Mouse (Mus musculus) right cerebral cortex, postnatal 4 days (tissue): ENCODE results near the gene Slc16a6.

ENCODE experiments used
- DNase-seq: peaks from one replicate; pipeline ENCODE4 v3.0.0-alpha.2; 2022

Slc16a6 gene

GRCm38 (mm10) chr11:109485398-109486045 is 12.1 kb upstream of the Slc16a6 start:
- DNase-seq: peak; percentile 22

- no peak for DNase-seq
These were observed 7.0 kb upstream of the Slc16a6 start for GRCm38 (mm10) chr11:109480440-109480839.

GRCm38 (mm10) chr11:109479575-109480285 is 6.3 kb upstream of the Slc16a6 start:
- no peak for DNase-seq

GRCm38 (mm10) chr11:109477606-109478380 is 4.4 kb upstream of the Slc16a6 start:
- DNase-seq: no peak

- no peak for DNase-seq
These were observed 3.3 kb upstream of the Slc16a6 start for GRCm38 (mm10) chr11:109476653-109477052.

GRCm38 (mm10) chr11:109476241-109476640 is 2.8 kb upstream of the Slc16a6 start:
- no peak for DNase-seq

- DNase-seq: no peak
These were observed 2.3 kb upstream of the Slc16a6 start for GRCm38 (mm10) chr11:109475717-109476116.

GRCm38 (mm10) chr11:109474836-109475235 is 1.4 kb upstream of the Slc16a6 start:
- DNase-seq: no peak

- no peak for DNase-seq
These were observed 816 bp upstream of the Slc16a6 start for GRCm38 (mm10) chr11:109474086-109474742.

- no peak for DNase-seq
These were observed 602 bp downstream of the Slc16a6 start for GRCm38 (mm10) chr11:109472821-109473170.

GRCm38 (mm10) chr11:109472171-109472691 is 1.2 kb downstream of the Slc16a6 start:
- DNase-seq: peak; percentile 23

- DNase-seq: no peak
These were observed 2.2 kb downstream of the Slc16a6 start for GRCm38 (mm10) chr11:109470921-109471861.

- DNase-seq: no peak
These were observed 3.2 kb downstream of the Slc16a6 start for GRCm38 (mm10) chr11:109470170-109470569.

- no peak for DNase-seq
These were observed 5.3 kb downstream of the Slc16a6 start for GRCm38 (mm10) chr11:109468133-109468532.

- DNase-seq: no peak
These were observed 6.4 kb downstream of the Slc16a6 start for GRCm38 (mm10) chr11:109466987-109467386.

GRCm38 (mm10) chr11:109465068-109465467 is 8.3 kb downstream of the Slc16a6 start:
- DNase-seq: no peak

- DNase-seq: no peak
These were observed 12.8 kb downstream of the Slc16a6 start for GRCm38 (mm10) chr11:109460586-109460985.

- no peak for DNase-seq
These were observed 15.2 kb downstream of the Slc16a6 start for GRCm38 (mm10) chr11:109458165-109458564.

GRCm38 (mm10) chr11:109456261-109456660 is 17.1 kb downstream of the Slc16a6 start:
- DNase-seq: no peak

- no peak for DNase-seq
These were observed 22.2 kb downstream of the Slc16a6 start for GRCm38 (mm10) chr11:109451169-109451568.

GRCm38 (mm10) chr11:109445438-109446035 is 27.9 kb downstream of the Slc16a6 start:
- no peak for DNase-seq
